8 mouse cellular contexts compared by ENCODE assay signal in genomic region chr4:129047721-129048421, GRCm38 (mm10). TPM values are rescaled to one million over a fixed set of nuclear protein-coding genes. Genes with fewer than 3 reads are reported as not detected.
A peak's percentile ranks its signal among the peaks of the same experiment; 100 is the strongest.
DNase-seq lines count a peak whose midpoint lies in the region; ATAC-seq and TF ChIP-seq lines count a peak whose summit lies in the region.

No protein-coding gene starts in this region.

- peaks cover 21% of the 10 kb centered on the region for H3K27me3 ChIP-seq in E14TG2a.4 (ENCODE audit: insufficient read depth, low read length)
- peaks cover 9% of the 10 kb centered on the region; the same call in 1 of the 2 replicates for H3K27me3 ChIP-seq in forebrain, embryonic 15.5 days
- H3K27me3 ChIP-seq in liver, embryonic 14.5 days (ENCODE audit: control insufficient read depth, insufficient read depth, low read length): peaks cover 48% of the 10 kb centered on the region

- peaks cover 56% of the 10 kb centered on the region for H3K4me1 ChIP-seq in E14TG2a.4 (replicated peaks; ENCODE audit: low read depth, low read length)
- H3K4me1 ChIP-seq in forebrain, embryonic 15.5 days: peaks cover 15% of the 10 kb centered on the region
- H3K4me1 ChIP-seq in liver, embryonic 14.5 days (replicated peaks; ENCODE audit: control insufficient read depth in 2 of 2, insufficient read depth in 2 of 2, low read length in 1 of 2): peaks cover 42 to 43% of the 10 kb centered on the region in 2 experiments

- peak overlapping the region; percentile 89 for H3K4me2 ChIP-seq in forebrain, embryonic 15.5 days (replicated peaks)
- H3K4me2 ChIP-seq in liver, embryonic 14.5 days (ENCODE audit: low read depth): peak overlapping the region; percentile 95

- no peaks in the 10 kb centered on the region for H3K36me3 ChIP-seq in E14TG2a.4 (ENCODE audit: insufficient read depth, low read length)
- H3K36me3 ChIP-seq in forebrain, embryonic 15.5 days: no peaks in the 10 kb centered on the region
- no peaks in the 10 kb centered on the region for H3K36me3 ChIP-seq in liver, embryonic 14.5 days (replicated peaks; ENCODE audit: control insufficient read depth, insufficient read depth, low read depth)

- ATAC-seq in forebrain, embryonic 15.5 days (replicated peaks): no peak
- ATAC-seq in liver, embryonic 14.5 days (ENCODE audit: insufficient read depth): peak; percentile 45; the same call in 1 of the 2 replicates

- no peak for TF ChIP-seq EP300 in liver, embryonic 14.5 days (IDR thresholded peaks at IDR 0.05; ENCODE audit: low read depth)

- 23% methylated on average over 15 of the region's 15 CpGs for WGBS in forebrain, embryonic 15.5 days
- WGBS in liver, embryonic 14.5 days (ENCODE audit: insufficient replicate concordance): 11% methylated on average over 15 of the region's 15 CpGs

- H3K4me3 ChIP-seq in E14TG2a.4 (replicated peaks; ENCODE audit: low read length): peak overlapping the region; percentile 75
- H3K4me3 ChIP-seq in forebrain, embryonic 15.5 days: peak overlapping the region; percentile 55
- H3K4me3 ChIP-seq in liver, embryonic 14.5 days (ENCODE audit: insufficient read depth in 1 of 2, low read depth in 2 of 2, low read length in 2 of 2): peak overlapping the region in 1 of 2 experiments; percentile 61; a peak in 2 of 4 replicates

- peak; percentile 30 to 47 for DNase-seq in cerebellum, postnatal 10 days
- DNase-seq in cerebellum, adult 9-10 months: no peak
- DNase-seq in liver, embryonic 14.5 days (ENCODE audit: low read depth in 3 of 3, low spot score in 3 of 3): peak in 1 of 3 experiments; percentile 70
- DNase-seq in frontal cortex, postnatal 25 days (ENCODE audit: low spot score in 2 of 2): no peak
- DNase-seq in retina, embryonic 14.5 days (ENCODE audit: low spot score): no peak
- DNase-seq in thymus, postnatal 10 days (ENCODE audit: low spot score in 2 of 2): no peak

- H3K9ac ChIP-seq in forebrain, embryonic 15.5 days (replicated peaks): peak overlapping the region; percentile 63
- H3K9ac ChIP-seq in liver, embryonic 14.5 days (replicated peaks): no peak overlapping the region; the same call in 1 of the 2 replicates

- peak overlapping the region; percentile 96 for H3K27ac ChIP-seq in forebrain, embryonic 15.5 days (replicated peaks)
- H3K27ac ChIP-seq in liver, embryonic 14.5 days: no peak overlapping the region

- peaks cover 5% of the 10 kb centered on the region for H3K9me3 ChIP-seq in E14TG2a.4 (ENCODE audit: low read length)
- no peaks in the 10 kb centered on the region for H3K9me3 ChIP-seq in forebrain, embryonic 15.5 days
- no peaks in the 10 kb centered on the region for H3K9me3 ChIP-seq in liver, embryonic 14.5 days (ENCODE audit: control insufficient read depth, low read length)

- no peak for TF ChIP-seq CTCF in E14TG2a.4 (conservative IDR thresholded peaks at IDR 0.05; ENCODE audit: low read length)
- TF ChIP-seq CTCF in liver, embryonic 14.5 days (IDR thresholded peaks at IDR 0.05; ENCODE audit: low read depth): no peak

RNA-seq across cellular contexts. Expression of gene Rnf19b, which starts 10.2 kb away (rescaled TPM):
- 23.0 and 23.2 TPM in 2 replicates for polyA plus RNA-seq in forebrain, embryonic 15.5 days (2015; fragmentation: Nextera tagmentation; extraction: Ambion mirVana)
- polyA plus RNA-seq in liver, embryonic 14.5 days (2012; rRNA removed): 9.5 and 11.2 TPM in 2 replicates
- polyA plus RNA-seq in liver, embryonic 14.5 days (2014; fragmentation: Nextera tagmentation; extraction: Ambion mirVana): 4.0 and 4.3 TPM in 2 replicates

RNA-seq across cellular contexts. Expression of gene Ak2, which starts 56.1 kb away (rescaled TPM):
- polyA plus RNA-seq in forebrain, embryonic 15.5 days (2015; fragmentation: Nextera tagmentation; extraction: Ambion mirVana): 106 and 116 TPM in 2 replicates
- polyA plus RNA-seq in liver, embryonic 14.5 days (2012; rRNA removed): 44.6 and 68.3 TPM in 2 replicates
- polyA plus RNA-seq in liver, embryonic 14.5 days (2014; fragmentation: Nextera tagmentation; extraction: Ambion mirVana): 94.0 and 101 TPM in 2 replicates

RNA-seq across cellular contexts. Expression of gene Tmem54, which starts 57.5 kb away (rescaled TPM):
- polyA plus RNA-seq in forebrain, embryonic 15.5 days (2015; fragmentation: Nextera tagmentation; extraction: Ambion mirVana): not detected in 2 replicates
- 1.2 and 1.4 TPM in 2 replicates for polyA plus RNA-seq in liver, embryonic 14.5 days (2012; rRNA removed)
- polyA plus RNA-seq in liver, embryonic 14.5 days (2014; fragmentation: Nextera tagmentation; extraction: Ambion mirVana): 1.1 and 1.3 TPM in 2 replicates

Comparison
In these comparisons a context has a peak if more than half of its experiments do, and no peak if none do; other contexts are left out.
1. DNase-seq: peak in cerebellum, postnatal 10 days (2 of 2); none in cerebellum, adult 9-10 months (single experiment), frontal cortex, postnatal 25 days (0 of 2), retina, embryonic 14.5 days (single experiment) and thymus, postnatal 10 days (0 of 2).